Mouse (Mus musculus) embryonic facial prominence, embryonic 11.5 days (tissue): ENCODE data around the gene Psmd1. TPM values are rescaled to one million over a fixed set of nuclear protein-coding genes. Genes with fewer than 3 reads are reported as not detected.

Experiments
- polyA plus RNA-seq: library from polyadenylated mRNA; unstranded; fragments of >200 nt; fragmentation: Nextera tagmentation; extraction: Ambion mirVana; gene quantifications from 2 replicates; pipeline ENCODE4 v1.2.1, GENCODE M21; 2014

The Psmd1 gene
- polyA plus RNA-seq, 1 experiment from 2014 or later, result 244 TPM

Other genes with a start within 250 kb of the Psmd1 start
- gene Itm2c, start 170.1 kb upstream of the Psmd1 start, polyA plus RNA-seq, result 130 and 133 TPM in 2 replicates
- gene 4933407L21Rik, start 135.9 kb upstream of the Psmd1 start, polyA plus RNA-seq, result not detected in 2 replicates
- not detected in 2 replicates for gene Gpr55, start 103.4 kb upstream of the Psmd1 start, polyA plus RNA-seq
- gene Spata3, start 47.6 kb upstream of the Psmd1 start, polyA plus RNA-seq, result not detected in 2 replicates
- 0.25 and 0.40 TPM in 2 replicates for gene 2810459M11Rik, start 18.5 kb upstream of the Psmd1 start, polyA plus RNA-seq
- 0.10 TPM in 1 of 2 replicates, not detected in the other for gene Htr2b, start 47.6 kb downstream of the Psmd1 start, polyA plus RNA-seq
- gene Gm21972, start 69.2 kb downstream of the Psmd1 start, polyA plus RNA-seq, result 0.89 and 0.90 TPM in 2 replicates
- gene Armc9, start 90.4 kb downstream of the Psmd1 start, polyA plus RNA-seq, result 28.3 and 32.3 TPM in 2 replicates
- 5.1 and 6.1 TPM in 2 replicates for gene B3gnt7, start 238.4 kb downstream of the Psmd1 start, polyA plus RNA-seq